Mouse (Mus musculus): Measurements from ENCODE around the gene Dnaaf1.

Dnaaf1 gene

DNA sequence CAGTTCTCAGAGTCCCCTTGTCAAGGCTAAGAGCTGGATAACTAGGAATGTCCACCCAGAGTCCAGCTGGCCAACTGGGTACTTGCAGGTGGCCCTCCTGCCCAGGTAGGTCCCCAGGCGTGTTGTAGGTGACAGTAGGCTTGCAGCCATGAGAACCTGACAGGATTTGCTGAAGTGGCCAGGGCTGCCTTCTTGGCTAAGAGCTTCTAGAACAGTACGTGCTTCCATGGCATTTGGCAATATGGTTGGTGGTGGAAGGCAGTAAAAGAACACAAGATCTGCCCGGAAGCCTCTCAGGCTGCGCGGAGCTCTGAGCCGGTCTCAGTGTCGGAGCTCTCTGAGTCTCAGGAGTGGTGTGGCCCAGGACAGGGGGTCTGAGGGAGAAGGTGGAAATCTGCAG, 49.9 kb downstream of the Dnaaf1 start:
- DNase-seq = no peak

DNA sequence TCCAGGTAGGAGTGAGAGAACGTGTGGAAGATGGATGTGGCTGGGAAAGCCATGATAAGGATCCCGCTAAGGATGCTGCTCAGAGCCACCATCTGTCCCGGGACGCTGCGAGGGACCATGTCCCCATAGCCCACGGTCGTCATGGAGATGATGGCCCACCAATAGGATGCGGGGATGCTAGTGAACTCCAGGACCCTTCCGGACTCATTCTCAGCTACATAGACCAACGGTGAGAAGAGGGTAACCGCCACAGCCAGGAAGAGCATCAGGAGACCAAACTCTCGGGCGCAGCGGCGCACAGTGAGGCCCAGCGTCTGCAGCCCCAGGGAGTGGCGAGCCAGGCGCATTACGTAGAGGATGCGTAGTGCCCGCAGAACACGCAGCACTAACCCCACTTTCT, 50.8 kb downstream of the Dnaaf1 start:
- DNase-seq = no peak

DNA sequence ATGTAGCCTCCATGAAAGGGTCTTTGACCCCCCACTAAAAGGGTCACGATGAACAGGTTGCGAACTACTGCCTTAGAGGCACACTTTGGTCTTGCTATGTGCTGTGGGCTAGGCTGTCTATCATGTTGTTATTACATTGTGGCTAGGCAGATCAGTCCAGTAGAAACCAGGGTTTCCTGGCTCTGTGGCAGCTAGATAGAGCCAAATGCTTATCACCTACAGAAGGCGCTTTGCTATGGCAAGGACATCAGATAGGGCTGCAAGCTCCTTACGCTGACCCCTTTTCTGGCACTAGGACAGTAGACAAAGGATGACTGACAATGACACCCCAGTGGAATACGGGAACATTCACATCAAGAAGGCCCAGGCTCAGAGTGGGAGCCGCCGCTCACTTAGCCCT, 52.2 kb downstream of the Dnaaf1 start:
- no peak for DNase-seq

DNA sequence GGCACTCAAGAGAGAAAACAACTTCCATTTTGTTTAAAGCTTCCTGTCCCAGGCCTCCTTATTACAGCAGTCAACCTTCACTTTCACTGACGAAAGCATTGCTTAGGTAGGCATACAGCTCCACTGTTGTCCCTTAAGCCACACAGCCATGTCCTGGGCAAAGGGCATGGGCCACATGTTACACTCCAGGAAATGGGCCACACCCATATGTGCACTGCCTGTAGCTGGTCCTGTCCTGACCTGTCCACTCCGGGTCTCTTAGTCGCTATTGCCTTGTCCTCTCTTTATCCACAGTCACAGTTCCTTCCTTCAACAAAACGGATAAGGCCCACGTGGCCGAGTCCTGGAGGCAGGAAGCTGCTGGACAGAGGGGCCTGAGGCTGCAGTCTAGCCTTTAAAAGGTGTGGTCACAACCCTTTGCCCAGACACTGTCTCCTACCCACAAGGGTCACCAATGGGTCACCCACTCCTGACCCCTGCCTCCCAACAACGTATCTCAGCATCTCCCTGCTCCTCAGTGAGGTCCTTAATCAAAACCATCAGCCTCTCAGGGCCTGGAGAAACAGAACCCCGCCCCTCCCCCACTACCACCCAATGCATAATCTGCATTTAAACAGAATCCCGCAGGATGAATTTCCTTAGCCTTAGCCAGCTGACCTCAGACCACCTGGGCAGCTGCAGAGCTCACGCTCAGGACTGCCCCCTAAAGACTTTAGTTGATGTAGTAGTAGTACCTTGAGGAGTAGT, 52.8 kb downstream of the Dnaaf1 start:
- DNase-seq = no peak

DNA sequence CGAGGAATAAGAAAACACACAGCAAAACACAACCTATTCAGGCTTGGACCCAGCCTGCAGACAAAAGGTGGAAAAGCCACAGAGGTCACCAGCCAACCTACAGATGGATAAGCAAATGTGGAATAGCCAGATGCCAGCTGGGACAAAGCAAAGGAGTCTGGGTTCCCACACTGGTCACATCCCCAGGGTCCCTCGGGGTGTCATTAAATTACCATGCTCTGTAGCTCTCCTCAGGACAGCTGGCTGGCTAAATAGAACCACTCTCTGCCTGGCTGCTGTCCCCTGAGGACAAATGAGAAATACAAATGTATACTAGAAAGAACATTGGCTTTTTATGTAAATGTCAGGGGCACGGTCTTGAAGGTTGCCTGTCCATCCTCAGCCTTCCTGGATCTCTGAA, 55.8 kb downstream of the Dnaaf1 start:
- no peak for DNase-seq

DNA sequence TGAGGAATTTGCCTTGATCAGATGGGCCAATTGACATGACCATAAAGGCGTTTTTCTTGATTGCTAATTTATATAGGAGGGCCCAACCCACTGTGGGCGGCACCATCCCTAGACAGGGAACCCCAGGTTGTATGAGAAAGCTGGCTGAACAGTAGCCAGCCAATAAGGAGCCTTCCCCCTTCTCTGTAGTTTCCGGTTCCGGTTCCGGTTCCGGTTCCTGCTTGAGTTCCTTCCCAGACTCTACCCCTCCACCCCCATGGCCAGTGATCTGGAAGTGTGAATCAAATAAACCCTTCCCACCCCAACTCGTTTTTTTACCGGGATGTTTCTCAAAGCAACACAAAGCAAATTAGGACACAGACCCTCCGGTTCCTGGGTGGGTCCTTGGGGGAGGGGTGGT, 57.2 kb downstream of the Dnaaf1 start:
- DNase-seq = no peak

DNA sequence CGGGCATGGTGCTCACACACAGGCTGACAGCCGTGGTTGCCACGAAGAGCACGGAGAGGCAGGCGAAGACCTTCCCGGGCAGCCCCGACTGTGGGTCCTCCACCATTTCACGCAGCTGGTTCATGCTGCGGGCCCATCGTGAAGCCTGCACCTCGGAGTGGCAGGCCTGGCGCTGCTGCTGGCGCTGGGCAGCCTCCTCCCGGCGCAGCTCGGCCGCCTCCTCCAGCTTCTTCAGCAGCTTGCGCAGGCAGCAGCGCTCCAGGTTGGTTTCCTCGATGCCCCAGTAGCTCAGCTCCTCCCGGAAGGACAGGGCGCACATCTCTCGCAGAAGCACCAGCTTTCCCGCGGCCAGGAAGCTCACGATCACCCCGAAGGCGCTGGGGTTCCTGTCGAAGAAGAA, 57.9 kb downstream of the Dnaaf1 start:
- no peak for DNase-seq

DNA sequence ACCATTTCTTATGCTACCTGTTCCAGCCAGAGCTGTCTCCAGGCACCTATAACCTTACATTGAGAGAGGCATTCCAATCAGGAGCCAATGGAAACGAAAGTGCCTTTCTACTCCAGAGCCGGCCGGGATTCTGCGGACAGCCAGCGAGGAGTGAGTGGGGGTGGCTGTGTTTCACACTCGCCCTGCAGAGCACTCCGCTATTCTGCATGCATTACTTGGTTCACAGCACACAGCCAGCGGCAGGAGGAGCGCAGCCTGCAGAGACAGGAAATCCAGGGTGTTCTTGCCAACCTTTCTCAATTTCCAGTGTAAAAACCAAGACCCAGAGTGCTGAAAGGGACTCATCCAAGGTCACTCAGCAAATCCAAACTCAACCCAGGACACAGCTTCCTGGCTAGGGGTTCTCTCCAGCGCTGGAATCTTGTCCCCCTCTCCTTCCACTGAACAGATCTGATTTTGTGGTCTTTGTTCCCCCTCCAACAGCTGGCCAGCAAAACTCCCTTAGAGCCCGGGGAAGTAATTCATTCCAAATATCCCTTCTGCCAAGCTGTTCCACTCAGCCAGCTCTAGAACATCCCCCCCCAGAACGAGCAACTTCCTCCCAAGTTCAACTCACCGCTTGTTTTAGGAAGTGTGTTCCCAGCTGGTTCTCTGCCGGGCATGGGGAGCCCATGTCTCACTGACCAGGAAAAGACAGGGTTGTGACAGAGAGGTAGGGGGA, 59.7 kb downstream of the Dnaaf1 start:
- DNase-seq = no peak

DNA sequence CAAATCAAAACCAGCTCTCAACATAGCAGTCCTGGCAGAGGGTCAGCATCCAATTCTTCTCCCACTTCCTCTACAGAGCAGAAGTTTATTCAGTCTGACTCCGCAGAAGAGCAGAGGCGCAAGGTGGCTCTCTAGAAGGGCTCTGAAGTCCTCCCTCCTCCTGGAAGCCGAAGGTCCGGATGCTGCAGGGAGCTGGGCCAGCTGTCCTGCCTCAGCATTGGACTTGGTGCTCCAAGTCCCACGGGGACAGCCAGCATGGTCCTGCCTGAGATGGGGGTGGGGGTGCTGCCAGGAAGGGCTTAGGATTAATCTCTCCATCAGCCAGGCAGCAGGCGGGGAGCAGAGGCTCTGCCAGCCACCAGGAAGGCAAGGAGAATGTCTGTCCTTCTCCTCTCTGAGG, 60.3 kb downstream of the Dnaaf1 start, which contains the start of gene Kcng4:
Gene Kcng4 (minus strand): TSS at position 303 of the 400 bp plus-strand sequence.
- DNase-seq = no peak

DNA sequence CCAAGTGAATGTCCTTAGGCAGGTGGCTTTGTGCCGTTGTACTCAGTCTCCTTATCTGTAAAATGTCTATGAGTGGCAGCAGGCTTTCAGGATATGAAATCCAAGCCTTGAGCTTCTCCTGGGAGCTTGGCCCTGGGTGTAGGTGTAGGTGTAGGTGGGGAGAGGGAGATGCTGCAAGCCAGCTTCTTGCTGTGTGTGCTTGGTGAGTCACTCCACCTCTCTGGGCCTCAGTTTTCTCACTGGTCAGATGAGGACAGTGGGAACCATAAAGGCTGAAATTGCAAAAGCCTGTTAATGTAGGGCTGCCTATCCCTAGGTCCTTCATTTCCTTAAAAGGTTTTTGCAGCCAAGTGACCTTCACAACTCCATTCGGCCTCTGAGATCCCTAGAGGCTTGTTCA, 60.9 kb downstream of the Dnaaf1 start:
- DNase-seq = no peak

DNA sequence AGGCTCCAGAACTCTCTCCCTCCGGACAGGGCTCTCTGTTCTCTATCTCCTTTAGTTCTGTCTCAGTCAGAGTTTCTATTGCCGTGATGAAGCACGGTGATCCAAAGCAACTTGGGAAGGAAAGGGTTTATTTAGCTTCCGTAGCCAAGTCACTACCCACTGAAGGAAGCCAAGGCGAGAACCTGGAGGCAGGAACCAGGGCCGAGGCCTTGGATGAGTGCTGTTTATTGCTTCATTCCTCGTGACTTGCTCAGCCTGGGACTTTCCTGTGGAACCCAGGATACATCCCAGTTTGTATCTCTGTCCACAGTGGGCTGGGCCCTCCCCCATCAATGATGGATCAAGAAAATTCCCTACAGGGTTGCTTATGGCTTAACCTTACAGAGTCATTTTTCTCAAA, 61.7 kb downstream of the Dnaaf1 start:
- no peak for DNase-seq

DNA sequence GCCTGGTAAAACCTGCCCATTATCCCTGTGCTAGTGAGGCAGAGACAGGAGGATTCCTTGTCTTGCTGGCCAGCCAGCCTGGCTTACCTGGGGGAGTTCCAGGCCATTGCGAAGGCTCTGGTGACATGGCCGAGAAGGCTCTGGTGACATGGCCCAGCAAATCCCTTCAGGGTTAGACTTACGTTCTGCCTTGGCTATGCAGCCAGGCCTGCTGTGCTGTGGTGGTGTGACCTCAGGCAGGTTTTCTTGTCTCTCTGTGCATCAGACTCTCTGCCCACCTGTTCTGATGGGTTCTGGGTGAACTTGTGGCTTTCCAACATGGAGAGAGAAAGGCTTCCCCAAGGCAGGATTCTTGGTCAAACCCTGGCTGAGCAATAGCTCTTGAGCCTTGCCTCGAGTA, 62.3 kb downstream of the Dnaaf1 start:
- DNase-seq = no peak

DNA sequence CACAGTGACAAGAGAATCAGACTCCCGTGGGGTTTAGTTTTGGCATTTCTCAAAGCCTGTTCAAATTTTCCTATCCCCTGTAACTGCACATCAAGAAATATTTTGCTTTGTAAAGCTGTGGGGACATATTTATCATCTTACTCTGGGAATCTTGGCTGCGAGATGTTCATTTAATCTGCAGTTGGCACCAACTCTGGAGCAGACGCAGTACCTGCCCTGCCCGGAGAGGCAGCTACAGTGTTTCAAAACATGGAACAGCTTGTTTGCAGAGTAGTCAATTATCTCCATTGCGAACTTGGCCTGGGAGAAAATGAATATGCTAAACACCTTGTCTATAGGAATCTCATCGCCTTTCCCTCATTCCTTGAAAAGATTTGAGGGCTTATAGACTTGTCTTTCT, 63.2 kb downstream of the Dnaaf1 start:
- no peak for DNase-seq

DNA sequence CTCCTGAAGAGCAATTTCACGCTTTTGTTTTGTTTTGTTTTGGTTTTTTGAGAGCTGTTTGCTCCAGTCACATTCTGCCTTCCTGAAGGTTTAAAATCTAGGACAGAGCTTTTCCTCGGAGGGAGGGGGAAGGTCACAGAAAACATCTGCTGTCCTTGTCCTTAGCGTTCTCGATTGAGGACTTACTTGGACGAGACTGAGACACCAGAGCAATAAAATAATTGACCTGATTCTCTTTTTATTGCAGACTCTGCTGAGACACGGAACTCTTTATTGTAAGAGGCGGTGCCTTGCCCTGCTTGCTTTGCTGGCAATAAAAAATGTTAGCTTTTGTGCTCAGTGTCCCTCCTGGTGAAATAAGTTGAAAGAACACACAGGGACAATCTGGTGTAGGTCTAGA, 64.8 kb downstream of the Dnaaf1 start:
- no peak for DNase-seq

DNA sequence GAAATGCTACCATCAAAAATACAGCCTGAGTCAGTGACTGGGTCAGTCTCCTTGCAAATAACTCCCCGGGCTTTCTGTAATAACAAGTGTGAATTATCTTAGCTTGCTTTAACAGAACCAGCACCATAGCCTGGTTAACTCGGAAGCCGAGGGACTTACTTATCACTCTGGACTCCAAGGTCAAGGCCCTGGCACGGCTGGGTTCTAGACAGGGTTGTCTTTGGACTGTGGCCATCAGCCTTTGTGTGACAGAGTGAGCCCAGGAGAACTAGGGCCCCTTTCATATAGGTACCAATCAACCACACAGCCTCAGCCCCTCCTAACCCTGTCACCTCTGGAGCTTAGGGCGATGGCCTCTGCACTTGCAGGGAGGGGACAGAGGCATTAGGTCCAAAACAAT, 66.0 kb downstream of the Dnaaf1 start:
- no peak for DNase-seq

DNA sequence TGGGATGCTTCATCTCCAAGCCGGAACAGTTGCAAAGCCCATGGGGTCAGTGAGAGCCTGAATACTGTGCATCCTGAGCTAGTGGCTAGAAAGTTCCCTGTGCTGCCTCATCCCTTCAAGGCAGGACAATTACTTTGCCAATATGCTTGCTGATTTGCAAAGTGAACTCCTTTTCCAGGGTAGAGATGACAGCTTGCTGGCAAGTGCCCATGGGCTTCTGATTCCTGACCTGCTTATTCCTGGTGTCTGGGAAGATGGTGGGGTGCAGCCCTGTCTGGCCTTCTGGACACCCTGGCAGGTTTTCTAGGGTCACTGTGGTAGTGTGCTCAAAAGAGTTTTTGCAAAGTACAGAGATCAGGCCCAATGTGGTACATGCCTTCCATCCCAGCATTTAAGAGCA, 67.9 kb downstream of the Dnaaf1 start:
- no peak for DNase-seq

DNA sequence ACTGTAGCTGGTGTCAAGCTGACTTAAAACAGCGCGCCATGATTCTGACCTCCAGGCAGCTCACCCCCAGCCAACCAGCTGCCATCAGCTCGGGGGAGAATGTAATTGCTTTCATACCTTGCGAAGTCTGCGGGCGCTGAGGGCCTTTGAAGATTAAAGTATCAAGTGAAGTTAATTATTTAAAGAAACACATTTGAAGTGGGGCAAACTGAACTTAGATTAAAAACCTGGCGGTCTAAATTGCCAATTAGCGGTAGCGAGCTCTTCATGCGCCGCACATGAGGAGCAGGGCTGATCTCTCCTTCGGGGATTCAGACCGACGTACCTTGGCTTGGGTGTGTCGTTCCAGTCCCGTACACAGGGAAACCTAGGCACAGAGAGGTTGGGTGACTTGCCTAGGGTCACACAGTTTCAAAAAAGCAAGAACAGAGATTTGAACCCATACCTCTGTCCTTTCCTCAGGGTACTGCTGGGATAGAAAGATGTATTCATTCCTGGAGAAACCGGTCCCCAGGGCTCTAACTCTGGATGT, 69.5 kb downstream of the Dnaaf1 start:
- DNase-seq = no peak

DNA sequence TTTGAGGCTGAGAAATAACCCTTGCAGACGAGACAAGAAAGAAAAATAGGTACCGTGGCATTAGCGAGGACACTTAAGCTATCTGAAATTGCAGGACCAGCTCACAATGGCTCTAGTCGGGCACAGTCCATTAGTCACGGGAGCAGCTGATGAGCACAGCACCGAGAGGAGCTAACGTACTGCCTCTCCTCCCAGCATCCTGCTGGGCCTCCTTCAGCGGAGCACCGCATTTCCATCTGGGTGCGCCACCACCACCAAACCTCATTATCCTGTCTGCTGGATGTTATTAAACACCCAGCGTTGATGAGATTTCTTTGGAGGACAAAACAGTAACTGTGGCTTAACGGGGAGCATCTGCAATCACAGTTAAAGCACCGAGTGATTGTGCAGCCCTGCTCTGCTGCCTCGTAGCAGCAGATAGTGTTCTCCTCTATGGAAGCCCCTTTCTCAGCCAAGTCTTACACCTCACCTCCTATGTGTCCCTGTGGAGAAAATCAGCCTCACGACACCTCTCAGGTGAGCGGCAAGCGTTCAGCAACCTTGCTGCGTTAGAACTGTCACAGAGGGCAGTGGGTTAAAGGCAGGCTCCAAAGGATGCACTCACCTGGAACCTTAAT, 70.1 kb downstream of the Dnaaf1 start:
- no peak for DNase-seq

DNA sequence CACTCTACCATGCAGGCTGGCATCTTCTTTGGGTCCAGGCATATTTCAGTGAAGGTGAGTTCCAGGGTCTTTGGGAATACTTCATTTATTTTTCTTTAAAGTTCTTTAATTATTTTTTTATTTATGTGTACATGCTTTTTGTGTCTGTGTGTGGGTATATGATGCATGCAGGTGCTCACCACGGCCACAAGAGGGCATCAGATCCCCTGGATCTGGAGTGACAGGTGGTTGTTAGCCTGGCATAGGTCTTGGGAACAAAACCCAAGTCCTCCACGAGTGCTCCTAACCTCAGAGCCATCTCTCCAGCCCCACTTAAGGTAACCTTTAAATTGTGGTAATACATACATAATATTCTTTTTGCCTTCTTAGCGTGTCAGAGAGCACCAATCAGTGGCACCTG, 71.2 kb downstream of the Dnaaf1 start:
- no peak for DNase-seq

DNA sequence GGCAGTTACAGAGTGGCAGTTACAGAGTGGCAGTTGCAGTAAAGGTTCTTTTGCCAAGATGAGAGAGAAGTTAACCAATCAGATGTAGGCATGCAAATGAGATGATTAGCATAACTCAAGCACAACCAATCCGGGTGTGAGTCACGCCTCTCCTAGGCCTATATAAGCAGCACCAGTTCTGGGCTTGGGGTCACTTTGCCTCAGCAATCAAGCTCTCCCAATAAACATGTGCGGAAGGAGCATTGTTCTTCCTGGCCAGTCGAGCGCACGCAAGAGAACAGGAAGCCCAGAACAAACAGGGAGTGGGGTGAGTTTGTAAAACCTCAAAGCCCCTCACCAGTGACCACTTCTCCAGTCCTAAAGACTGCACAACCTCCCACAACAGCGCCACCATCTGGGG, 71.8 kb downstream of the Dnaaf1 start:
- DNase-seq = no peak

Measured in lung, postnatal 36 days (tissue).